Mouse (Mus musculus) testis, adult 2 months (tissue): ENCODE measurements around the gene Tmem256.

ENCODE experiments used
- CTCF ChIP-seq: fragments of 200-500 bp; IDR thresholded peaks from 2 replicates; pipeline ENCODE4 v1.5.1; 2012; ENCODE audit warnings: low read depth, mild to moderate bottlenecking, inconsistent platforms, low read length, moderate library complexity; ENCODE audit not compliant: control insufficient read depth, insufficient read depth, insufficient replicate concordance
- POLR2A ChIP-seq: fragments of 200-500 bp; IDR thresholded peaks from 2 replicates; pipeline ENCODE4 v1.6.1; 2012; ENCODE audit warnings: low read depth, mild to moderate bottlenecking, inconsistent platforms, low read length, moderate library complexity; ENCODE audit not compliant: control insufficient read depth

DNA sequence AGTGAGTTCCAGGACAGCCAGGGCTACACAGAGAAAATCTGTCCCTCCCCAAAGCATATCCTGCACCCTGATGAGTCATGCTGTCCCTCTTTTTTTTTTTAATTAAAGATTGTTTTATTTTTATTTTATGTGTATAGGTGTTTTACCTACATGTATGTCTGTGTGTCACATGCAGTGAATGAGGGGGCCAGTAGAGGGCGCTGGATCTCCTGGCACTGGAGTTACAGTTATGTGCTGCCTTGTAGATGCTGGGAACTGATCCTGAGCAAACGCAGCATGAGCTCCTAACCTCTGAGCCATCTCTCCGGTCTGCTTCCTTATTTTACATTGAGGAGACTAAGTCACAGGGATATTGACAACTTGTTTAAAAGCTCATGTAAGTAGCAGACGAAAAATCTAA is 44.8 kb downstream of the Tmem256 start:
- TF ChIP-seq POLR2A, result no peak
- TF ChIP-seq CTCF, result peak; percentile 62; the same call in 1 of the 2 replicates
